9 mouse cellular contexts compared by ENCODE assay signal in genomic region chr15:73933662-73934108, GRCm38 (mm10).
DNase-seq lines count a peak whose midpoint lies in the region; ATAC-seq lines count a peak whose summit lies in the region.
"Had no signal": no experiment of that assay in that cellular context is flagged by ENCODE, and none has a peak within 500 bp of the region (broad histone marks: within the 10 kb centered on the region; RNA-seq: fewer than 3 reads in every experiment).

No protein-coding gene starts in this region.

- H3K9ac ChIP-seq in forebrain, embryonic 15.5 days (replicated peaks): no peak overlapping the region

- H3K27me3 ChIP-seq in forebrain, embryonic 15.5 days: no peaks in the 10 kb centered on the region
- no peaks in the 10 kb centered on the region for H3K27me3 ChIP-seq in midbrain, embryonic 10.5 days (ENCODE audit: low read depth, poor library complexity, severe bottlenecking)

- no peaks in the 10 kb centered on the region for H3K9me3 ChIP-seq in forebrain, embryonic 15.5 days
- no peaks in the 10 kb centered on the region for H3K9me3 ChIP-seq in midbrain, embryonic 10.5 days (replicated peaks)

- H3K27ac ChIP-seq in forebrain, embryonic 15.5 days (replicated peaks): no peak overlapping the region
- peak overlapping the region; percentile 74; the same call in 1 of the 2 replicates for H3K27ac ChIP-seq in midbrain, embryonic 10.5 days (replicated peaks)

- WGBS in forebrain, embryonic 15.5 days: 10% methylated on average over 3 of the region's 3 CpGs
- 19% methylated on average over 3 of the region's 3 CpGs for WGBS in midbrain, embryonic 10.5 days

- no peak overlapping the region for H3K4me3 ChIP-seq in forebrain, embryonic 15.5 days
- no peak overlapping the region for H3K4me3 ChIP-seq in midbrain, embryonic 10.5 days
- H3K4me3 ChIP-seq: myocyte had no signal

- peak; percentile 65 for ATAC-seq in forebrain, embryonic 15.5 days (replicated peaks)
- ATAC-seq in monocyte, adult 5-6 weeks (replicated peaks; ENCODE audit: insufficient number of reproducible peaks, low FRiP score, low TSS enrichment, poor library complexity, severe bottlenecking): no peak

- peak; percentile 38 to 56 for DNase-seq in spleen, postnatal 36 days (ENCODE audit: low spot score in 2 of 2)
- DNase-seq in spleen, adult 18-20 months: no peak
- no peak for DNase-seq in midbrain, embryonic 10.5 days (ENCODE audit: low spot score)
- DNase-seq in cerebellum, adult 11-12 months: no peak
- no peak for DNase-seq in T-cell, adult 2 months (ENCODE audit: low spot score)
- DNase-seq in cerebellum, postnatal 14 days: no peak

- H3K4me1 ChIP-seq in forebrain, embryonic 15.5 days: peaks cover 17% of the 10 kb centered on the region
- peaks cover 17% of the 10 kb centered on the region for H3K4me1 ChIP-seq in midbrain, embryonic 10.5 days

- H3K36me3 ChIP-seq in forebrain, embryonic 15.5 days: no peaks in the 10 kb centered on the region
- no peaks in the 10 kb centered on the region for H3K36me3 ChIP-seq in midbrain, embryonic 10.5 days

- no peak overlapping the region for H3K4me2 ChIP-seq in forebrain, embryonic 15.5 days (replicated peaks)

Comparison
In these comparisons a context has a peak if more than half of its experiments do, and no peak if none do; other contexts are left out.
1. DNase-seq: peak in spleen, postnatal 36 days (2 of 2); none in spleen, adult 18-20 months (0 of 2), midbrain, embryonic 10.5 days (single experiment), cerebellum, adult 11-12 months (single experiment), T-cell, adult 2 months (single experiment) and cerebellum, postnatal 14 days (0 of 2).